Mouse (Mus musculus) gastrocnemius, postnatal 4 days (tissue): ENCODE data around the gene Patl1. TPM values are rescaled to one million over a fixed set of nuclear protein-coding genes. Genes with fewer than 3 reads are reported as not detected.
"Not testable (repeated sequence)": the region's sequence is repeated elsewhere in the genome, so short reads cannot be mapped to it uniquely, and the experiment has no call there.

Experiments used
- DNase-seq, 2 experiments: peaks; one replicate each; pipeline ENCODE4 v3.0.0; 2021 to 2022; ENCODE audit warnings: low spot score in 2 of 2, mixed read lengths in 2 of 2
- long read RNA-seq, 2 experiments: library from polyadenylated mRNA; stranded (forward); transcript quantifications; one replicate each; pipeline ENCODE4 v2.0.0; 2021
- total RNA-seq, 2 experiments: library from RNA; stranded (reverse); gene quantifications; 2 replicates each; pipeline ENCODE4 v1.2.3; 2021

Patl1 gene
- 10 to 100 TPM; 29.6 to 32.7 TPM for total RNA-seq
- long read RNA-seq, experiment 1, full-length matches to known transcripts, result 17 of 26 reads
- long read RNA-seq, experiment 1, partial matches to known transcripts, result 8 of 26 reads
- long read RNA-seq, experiment 1, other reads (novel, unspliced or antisense), result 1 of 26 reads
- long read RNA-seq, experiment 2, full-length matches to known transcripts, result 20 of 33 reads
- long read RNA-seq, experiment 2, partial matches to known transcripts, result 5 of 33 reads
- long read RNA-seq, experiment 2, other reads (novel, unspliced or antisense), result 8 of 33 reads

DNA sequence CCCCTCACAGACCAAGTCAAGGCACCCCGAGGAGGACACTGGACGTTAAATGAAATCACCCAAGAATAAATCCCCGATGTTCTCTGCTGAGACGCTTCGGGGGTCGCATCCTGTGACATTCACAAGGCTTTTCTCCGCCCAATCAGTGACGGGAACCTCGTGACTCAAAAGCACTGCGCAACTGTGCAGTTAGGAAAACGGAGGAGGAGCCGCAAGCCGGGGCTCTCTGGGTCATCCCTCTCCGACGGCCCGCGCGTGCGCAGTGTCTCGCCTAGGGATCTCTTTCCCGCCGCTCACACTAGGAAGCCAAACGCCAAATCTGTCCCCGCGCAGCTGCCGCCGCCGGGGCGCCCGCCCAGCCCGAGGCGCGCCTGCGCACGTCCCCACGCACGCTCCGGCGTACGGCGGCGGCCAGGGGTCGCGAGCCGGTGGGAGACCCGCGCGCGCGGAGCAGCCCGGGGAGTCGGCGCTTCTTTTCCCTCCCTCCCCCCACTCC is at the start of gene Patl1:
Patl1 (plus strand) TSS at position 363 of the 496 bp plus-strand sequence.
- peak; percentile 97 to 98 for DNase-seq

DNA sequence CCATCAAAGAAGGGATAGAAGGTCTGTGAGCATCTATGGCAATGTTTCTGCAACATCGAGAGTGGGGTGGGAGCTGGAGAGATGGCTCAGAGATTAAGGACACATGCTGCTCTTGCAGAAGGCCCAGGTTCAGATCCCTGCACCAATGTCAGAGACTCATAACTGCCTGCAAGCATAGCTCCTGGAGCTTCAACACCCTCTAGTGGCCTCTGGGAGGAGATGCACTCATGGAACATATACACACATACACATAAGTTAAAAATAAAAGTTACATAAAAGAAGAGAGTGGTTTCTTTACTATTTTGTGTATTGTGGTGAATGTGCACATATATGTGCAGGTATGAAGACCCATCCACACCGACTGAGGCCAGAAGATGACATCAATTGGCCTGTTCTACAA is 44.4 kb upstream of the Patl1 start:
- DNase-seq, result no peak

GRCm38 (mm10) chr19:11875006-11875405 is 37.2 kb upstream of the Patl1 start, which contains the start of gene Olfr1419:
Gene Olfr1419 (minus strand): TSS chr19:11875106.
- no peak for DNase-seq

DNA sequence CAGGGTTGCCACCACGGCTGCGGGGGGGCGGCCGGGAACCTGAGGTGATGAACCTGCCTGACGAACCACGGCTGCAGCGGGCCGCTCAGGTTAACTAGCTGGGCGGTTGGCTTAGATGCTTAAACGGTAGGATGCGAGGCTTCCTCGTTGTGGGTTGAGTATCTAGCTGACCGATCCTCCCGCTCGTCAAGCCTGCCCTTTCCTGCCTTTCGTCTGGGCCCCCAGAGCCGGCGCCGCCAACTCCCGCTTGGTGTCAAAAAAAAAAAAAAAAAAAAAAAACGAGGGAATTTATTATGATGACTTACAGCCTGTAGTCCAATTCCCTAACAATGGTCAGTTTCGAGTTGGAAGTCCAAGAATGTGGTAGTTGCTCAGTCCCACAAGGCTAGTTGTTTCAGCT is 33.8 kb upstream of the Patl1 start:
- not testable (repeated sequence) for DNase-seq

- DNase-seq, result no peak
Observed at GRCm38 (mm10) chr19:11886265-11886664, 25.9 kb upstream of the Patl1 start, which contains the start of gene Olfr1420. Gene Olfr1420 (plus strand): TSS chr19:11886565.

GRCm38 (mm10) chr19:11911021-11911420 is 1.2 kb upstream of the Patl1 start:
- no peak for DNase-seq

- peak in 1 of 2 experiments; percentile 34 for DNase-seq
Observed at GRCm38 (mm10) chr19:11911603-11912002, 596 bp upstream of the Patl1 start.

GRCm38 (mm10) chr19:11912533-11913121 is 428 bp downstream of the Patl1 start:
- peak; percentile 48 to 67 for DNase-seq

GRCm38 (mm10) chr19:11915804-11916203 is 3.6 kb downstream of the Patl1 start:
- DNase-seq, result no peak

GRCm38 (mm10) chr19:11922068-11922467 is 9.9 kb downstream of the Patl1 start:
- no peak for DNase-seq

GRCm38 (mm10) chr19:11922515-11922914 is 10.3 kb downstream of the Patl1 start:
- DNase-seq, result not testable (repeated sequence)

- no peak for DNase-seq
Observed at GRCm38 (mm10) chr19:11926380-11926779, 14.2 kb downstream of the Patl1 start.

- no peak for DNase-seq
Observed at GRCm38 (mm10) chr19:11928025-11928748, 16.0 kb downstream of the Patl1 start.

GRCm38 (mm10) chr19:11946460-11946859 is 34.3 kb downstream of the Patl1 start:
- DNase-seq, result not testable (repeated sequence)

GRCm38 (mm10) chr19:11949878-11950277 is 37.7 kb downstream of the Patl1 start:
- no peak for DNase-seq

GRCm38 (mm10) chr19:11950747-11951146 is 38.5 kb downstream of the Patl1 start:
- DNase-seq, result no peak

GRCm38 (mm10) chr19:11954206-11954605 is 42.0 kb downstream of the Patl1 start:
- DNase-seq, result no peak

GRCm38 (mm10) chr19:11956636-11957035 is 44.4 kb downstream of the Patl1 start:
- no peak for DNase-seq

DNA sequence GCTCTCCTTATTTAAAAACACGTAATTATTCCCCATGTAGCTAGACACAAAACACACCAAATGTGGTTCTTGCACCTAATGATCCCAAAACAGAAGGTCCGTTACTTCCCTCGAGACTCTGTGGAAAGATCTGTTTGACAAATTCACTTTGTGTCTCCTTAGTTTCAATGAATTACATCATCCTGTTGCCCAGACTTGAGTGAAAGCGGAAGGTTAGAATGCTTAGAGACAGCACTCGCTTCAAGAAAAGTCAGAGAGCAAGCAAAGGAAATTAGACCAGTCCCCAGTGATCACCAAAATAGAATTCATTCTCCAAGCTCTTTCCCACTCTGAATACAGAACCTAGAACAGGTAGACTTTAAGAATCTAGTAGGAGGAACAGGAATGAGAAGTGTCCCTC is 45.2 kb downstream of the Patl1 start:
- DNase-seq, result no peak

- DNase-seq, result no peak
Observed at GRCm38 (mm10) chr19:11957846-11958245, 45.6 kb downstream of the Patl1 start.

GRCm38 (mm10) chr19:11964266-11964665 is 52.1 kb downstream of the Patl1 start:
- no peak for DNase-seq
